Mouse (Mus musculus) bone marrow, adult 2 months (tissue): ENCODE results near the gene Sgms2. TPM values are rescaled to one million over a fixed set of nuclear protein-coding genes. Genes with fewer than 3 reads are reported as not detected.
"Not testable (repeated sequence)": the region's sequence is repeated elsewhere in the genome, so short reads cannot be mapped to it uniquely, and the experiment has no call there.

Experiments used
- H3K27ac ChIP-seq: fragments of 200-500 bp; 2 replicates; pipeline ENCODE4 v1.5.1; 2012; ENCODE audit warnings: low read depth, mild to moderate bottlenecking, control low read depth, inconsistent platforms, low read length; ENCODE audit not compliant: control insufficient read depth, poor library complexity, insufficient read depth
- H3K4me1 ChIP-seq: fragments of 200-500 bp; 2 replicates; pipeline ENCODE4 v1.6.1; 2011; ENCODE audit warnings: low read length; ENCODE audit not compliant: control insufficient read depth, insufficient read depth
- H3K4me3 ChIP-seq: fragments of 200-500 bp; replicated peaks from 2 replicates; pipeline ENCODE3; 2011; ENCODE audit warnings: mild to moderate bottlenecking, low read depth, low read length, control low read depth; ENCODE audit not compliant: control insufficient read depth
- CTCF ChIP-seq: fragments of 200-500 bp; IDR thresholded peaks from 2 replicates; pipeline ENCODE4 v1.5.1; 2011; ENCODE audit warnings: low read length, control low read depth; ENCODE audit not compliant: control insufficient read depth, insufficient read depth
- POLR2A ChIP-seq: fragments of 200-500 bp; IDR thresholded peaks from 2 replicates; pipeline ENCODE4 v1.6.1; 2011; ENCODE audit warnings: low read depth, mild to moderate bottlenecking, control low read depth, low read length, borderline replicate concordance; ENCODE audit not compliant: control insufficient read depth
- WGBS: fragments of 180-500 bp; shearing (Covaris S2); methylation state at CpG from one replicate; pipeline ENCODE4 v1.1.7; 2018; 5-methylcytosine and 5-hydroxymethylcytosine counted together
- polyA plus RNA-seq: library from polyadenylated mRNA; stranded (reverse); fragments of >200 nt; gene quantifications from 2 replicates; pipeline ENCODE4 v1.2.4, GENCODE M21; 2011; ENCODE audit warnings: low replicate concordance; ENCODE audit not compliant: missing spikeins, insufficient read depth, insufficient read length

Sgms2 gene
- polyA plus RNA-seq, 1 experiment, result 6.6 TPM

DNA sequence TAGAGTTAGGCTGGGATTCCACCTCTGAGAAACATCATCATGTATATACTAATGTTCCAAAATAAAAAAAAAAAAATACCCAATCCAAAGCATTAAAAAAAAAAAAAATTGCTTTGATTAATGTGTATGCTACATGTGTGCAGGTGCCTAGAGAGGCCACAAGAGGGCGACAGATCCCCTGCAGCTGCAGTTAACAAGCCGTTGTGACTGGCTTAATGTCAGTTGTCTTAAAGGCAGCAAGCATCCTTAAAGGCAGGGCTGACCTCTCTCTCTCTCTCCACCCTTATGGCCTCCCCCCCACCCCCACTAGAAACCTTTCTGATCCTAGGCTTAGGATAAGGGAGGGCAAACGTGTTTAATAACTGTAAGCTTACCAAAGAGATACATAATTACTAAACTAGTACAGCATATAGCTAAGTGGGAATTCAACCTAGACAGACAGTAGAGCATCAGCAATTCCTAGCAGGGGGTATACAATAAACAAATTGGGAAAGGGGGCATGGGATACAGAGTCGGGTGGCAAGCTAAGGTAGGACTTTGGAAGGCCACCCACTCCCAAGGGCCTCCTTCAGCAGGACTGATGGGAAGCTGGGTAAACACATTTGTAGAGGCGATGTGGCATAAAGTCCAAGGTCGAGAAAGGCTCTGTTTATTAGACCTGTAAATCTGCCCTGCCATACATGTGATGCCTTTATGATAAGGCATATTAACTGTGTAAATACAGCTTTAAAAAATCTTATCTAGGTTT lies 143.2 kb downstream of the Sgms2 start:
- no peak overlapping the region for H3K4me3 ChIP-seq
- no peak for TF ChIP-seq POLR2A
- peak; percentile 83 for TF ChIP-seq CTCF
- H3K4me1 ChIP-seq, result peaks cover 2% of the 10 kb centered on the region; the same call in 1 of the 2 replicates
- H3K27ac ChIP-seq, result no peak overlapping the region
- 60% methylated on average over 6 of the region's 6 CpGs for WGBS

GRCm38 (mm10) chr3:131345903-131346302 lies 145.3 kb downstream of the Sgms2 start:
- Histone ChIP-seq H3K4me3 (no peak overlapping the region), H3K4me1 (no peaks in the 10 kb centered on the region), H3K27ac (no peak overlapping the region)
- TF ChIP-seq CTCF, result no peak
- no peak for TF ChIP-seq POLR2A
- 90% methylated on average over 6 of the region's 6 CpGs for WGBS

- Histone ChIP-seq H3K4me1 (no peaks in the 10 kb centered on the region), H3K27ac (no peak overlapping the region), H3K4me3 (no peak overlapping the region)
- WGBS, result 94% methylated on average over 6 of the region's 6 CpGs
- TF ChIP-seq POLR2A (no peak), CTCF (no peak)
Observed at GRCm38 (mm10) chr3:131343311-131343710, 147.9 kb downstream of the Sgms2 start.

GRCm38 (mm10) chr3:131340885-131341284 lies 150.3 kb downstream of the Sgms2 start:
- H3K27ac ChIP-seq, result no peak overlapping the region
- 81% methylated on average over 3 of the region's 3 CpGs for WGBS
- H3K4me1 ChIP-seq, result no peaks in the 10 kb centered on the region
- no peak for TF ChIP-seq CTCF
- TF ChIP-seq POLR2A, result no peak
- no peak overlapping the region for H3K4me3 ChIP-seq

- no peak for TF ChIP-seq POLR2A
- TF ChIP-seq CTCF, result no peak
- Histone ChIP-seq H3K27ac (no peak overlapping the region), H3K4me1 (peaks cover 2% of the 10 kb centered on the region), H3K4me3 (no peak overlapping the region)
- WGBS, result 81% methylated on average over 4 of the region's 4 CpGs
Observed at GRCm38 (mm10) chr3:131339280-131339679, 151.9 kb downstream of the Sgms2 start.

- H3K4me1 ChIP-seq, H3K27ac ChIP-seq, H3K4me3 ChIP-seq: not testable (repeated sequence)
- WGBS, result 86% methylated on average over 7 of the region's 7 CpGs
Observed at GRCm38 (mm10) chr3:131337749-131338148, 153.5 kb downstream of the Sgms2 start.

GRCm38 (mm10) chr3:131336629-131337028 lies 154.6 kb downstream of the Sgms2 start:
- Histone ChIP-seq H3K4me1 (peaks cover 2% of the 10 kb centered on the region), H3K27ac (no peak overlapping the region), H3K4me3 (no peak overlapping the region)
- 72% methylated on average over 8 of the region's 8 CpGs for WGBS
- TF ChIP-seq POLR2A (no peak), CTCF (no peak)

DNA sequence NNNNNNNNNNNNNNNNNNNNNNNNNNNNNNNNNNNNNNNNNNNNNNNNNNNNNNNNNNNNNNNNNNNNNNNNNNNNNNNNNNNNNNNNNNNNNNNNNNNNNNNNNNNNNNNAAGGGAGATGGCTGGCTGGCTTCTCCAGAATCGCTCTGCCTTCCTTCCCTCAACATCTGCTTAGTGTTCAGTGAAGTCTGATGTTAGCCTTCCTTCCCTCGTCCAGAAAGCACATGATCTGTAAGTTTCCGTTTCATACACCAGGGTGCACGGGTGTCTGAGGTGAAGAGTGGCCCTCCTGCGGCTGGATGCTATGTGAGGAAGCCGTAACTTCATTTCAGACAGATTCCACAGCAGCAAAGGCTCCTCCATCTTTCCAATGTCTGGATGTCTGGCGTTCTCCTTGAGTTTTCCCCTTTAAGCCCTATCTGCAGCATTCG lies 156.1 kb downstream of the Sgms2 start:
- Histone ChIP-seq H3K27ac (no peak overlapping the region), H3K4me1 (peaks cover 4% of the 10 kb centered on the region), H3K4me3 (no peak overlapping the region)
- no peak for TF ChIP-seq POLR2A
- TF ChIP-seq CTCF, result no peak
- 23% methylated on average over 8 of the region's 8 CpGs for WGBS

DNA sequence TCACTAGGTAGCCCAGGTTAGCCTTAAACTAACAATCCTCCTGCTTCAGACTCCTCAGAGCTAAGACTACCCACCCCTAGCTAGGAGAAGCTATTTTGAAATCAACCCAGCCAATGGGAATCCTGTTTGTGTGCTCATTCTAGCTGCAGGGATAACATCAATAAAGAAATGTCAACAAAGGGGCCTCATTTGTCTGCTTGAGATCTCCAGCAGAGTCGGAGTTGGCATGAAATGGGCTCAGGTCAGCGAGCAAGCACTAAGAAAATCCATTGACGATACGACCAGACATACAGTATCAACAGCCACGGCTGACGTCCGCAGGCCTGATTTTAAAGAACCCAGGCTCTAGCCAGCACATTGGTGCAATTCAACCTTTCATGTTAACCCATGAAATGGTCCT lies 164.0 kb downstream of the Sgms2 start:
- Histone ChIP-seq H3K27ac (no peak overlapping the region), H3K4me3 (no peak overlapping the region), H3K4me1 (peaks cover 3% of the 10 kb centered on the region)
- TF ChIP-seq POLR2A (no peak), CTCF (no peak)
- 85% methylated on average over 7 of the region's 7 CpGs for WGBS
